ENCODE assay signal across 22 mouse cellular contexts in genomic region chr1:134915421-134915820, GRCm38 (mm10). TPM values are rescaled to one million over a fixed set of nuclear protein-coding genes. Genes with fewer than 3 reads are reported as not detected.
DNase-seq lines count a peak whose midpoint lies in the region; ATAC-seq lines count a peak whose summit lies in the region.
"Had no signal": no experiment of that assay in that cellular context is flagged by ENCODE, and none has a peak within 500 bp of the region (broad histone marks: within the 10 kb centered on the region; RNA-seq: fewer than 3 reads in every experiment).

No protein-coding gene starts in this region.

- no peaks in the 10 kb centered on the region for H3K27me3 ChIP-seq in heart, embryonic 12.5 days (replicated peaks)
- no peaks in the 10 kb centered on the region for H3K27me3 ChIP-seq in heart, embryonic 16.5 days (ENCODE audit: control insufficient read depth, insufficient read depth, low read length)
- H3K27me3 ChIP-seq: CH12.LX; embryonic facial prominence, embryonic 13.5 days; forebrain, embryonic 12.5 days; hindbrain, embryonic 12.5 days; Patski had no signal

- peaks cover 56% of the 10 kb centered on the region for H3K4me1 ChIP-seq in heart, embryonic 12.5 days (replicated peaks)
- peaks cover 32% of the 10 kb centered on the region for H3K4me1 ChIP-seq in heart, embryonic 16.5 days (ENCODE audit: control insufficient read depth, insufficient read depth, low read length)
- H3K4me1 ChIP-seq: forebrain, embryonic 12.5 days; hindbrain, embryonic 12.5 days had no signal

- peak overlapping the region; percentile 20; the same call in 1 of the 2 replicates for H3K9ac ChIP-seq in heart, embryonic 12.5 days
- H3K9ac ChIP-seq in heart, embryonic 16.5 days (ENCODE audit: low read length): no peak overlapping the region
- H3K9ac ChIP-seq: embryonic facial prominence, embryonic 13.5 days; forebrain, embryonic 12.5 days; hindbrain, embryonic 12.5 days had no signal

- no peaks in the 10 kb centered on the region for H3K36me3 ChIP-seq in heart, embryonic 12.5 days
- no peaks in the 10 kb centered on the region for H3K36me3 ChIP-seq in heart, embryonic 16.5 days (ENCODE audit: control insufficient read depth, insufficient read depth)
- H3K36me3 ChIP-seq: embryonic facial prominence, embryonic 13.5 days; forebrain, embryonic 12.5 days; hindbrain, embryonic 12.5 days had no signal

- H3K9me3 ChIP-seq in heart, embryonic 12.5 days (replicated peaks): no peaks in the 10 kb centered on the region
- no peaks in the 10 kb centered on the region for H3K9me3 ChIP-seq in heart, embryonic 16.5 days (replicated peaks; ENCODE audit: control insufficient read depth, low read length)
- H3K9me3 ChIP-seq: embryonic facial prominence, embryonic 13.5 days; forebrain, embryonic 12.5 days; hindbrain, embryonic 12.5 days had no signal

- WGBS in heart, embryonic 12.5 days: 74% methylated on average over 4 of the region's 4 CpGs
- WGBS in heart, embryonic 16.5 days: 77% methylated on average over 4 of the region's 4 CpGs

- peak; percentile 48 for DNase-seq in gastrocnemius, postnatal 25 days
- no peak for DNase-seq in gastrocnemius, postnatal 4 days (ENCODE audit: low spot score in 2 of 2)
- DNase-seq in heart, adult 18-20 months: no peak
- DNase-seq in heart, adult 8-10 months (ENCODE audit: low spot score): no peak
- no peak for DNase-seq in right cerebral cortex, postnatal 36 days (ENCODE audit: low spot score in 2 of 2)
- DNase-seq: adrenal gland, postnatal 14 days; cerebellum, adult 11-12 months; cerebellum, adult 9-11 months; cerebellum, postnatal 36 days; kidney, adult 8-10 months had no signal

- H3K4me2 ChIP-seq in heart, embryonic 12.5 days: no peak overlapping the region
- H3K4me2 ChIP-seq in heart, embryonic 16.5 days (ENCODE audit: low read depth, low read length): no peak overlapping the region
- H3K4me2 ChIP-seq: embryonic facial prominence, embryonic 13.5 days; forebrain, embryonic 12.5 days; hindbrain, embryonic 12.5 days had no signal

- no peak overlapping the region for H3K4me3 ChIP-seq in heart, embryonic 12.5 days
- no peak overlapping the region for H3K4me3 ChIP-seq in heart, embryonic 16.5 days (ENCODE audit: low read length)
- H3K4me3 ChIP-seq: embryonic facial prominence, embryonic 13.5 days; forebrain, embryonic 12.5 days; hindbrain, embryonic 12.5 days had no signal

- H3K27ac ChIP-seq in heart, embryonic 12.5 days (ENCODE audit: poor library complexity, severe bottlenecking): peak overlapping the region; percentile 78
- peak overlapping the region; percentile 84 for H3K27ac ChIP-seq in heart, embryonic 16.5 days (ENCODE audit: low read length)
- H3K27ac ChIP-seq: embryonic facial prominence, embryonic 13.5 days; forebrain, embryonic 12.5 days; hindbrain, embryonic 12.5 days had no signal

- ATAC-seq in heart, embryonic 12.5 days (ENCODE audit: insufficient number of reproducible peaks, low FRiP score): no peak
- ATAC-seq in heart, embryonic 16.5 days (replicated peaks; ENCODE audit: extremely low read depth, insufficient read depth, low FRiP score): no peak
- ATAC-seq: activated CD4-positive, CD25-positive, alpha-beta regulatory T cell, adult 4 months; forebrain, embryonic 16.5 days; hindbrain, embryonic 16.5 days; inflammation-experienced regulatory T-cells, adult 6 months; intestine, postnatal 0 days; Patski had no signal

RNA-seq across cellular contexts. Expression of gene Ppp1r12b, which starts 40.3 kb away (rescaled TPM):
- 100 to 1,000 TPM; 193 to 200 TPM for total RNA-seq in gastrocnemius, postnatal 25 days (2021)
- total RNA-seq in gastrocnemius, postnatal 4 days (2021): 100 to 1,000 TPM; 181 to 205 TPM
- 29.6 and 31.2 TPM in 2 replicates for polyA plus RNA-seq in heart, embryonic 12.5 days (2016; fragmentation: Nextera tagmentation; extraction: Ambion mirVana)
- total RNA-seq in heart, adult 18-20 months (2021): 100 to 1,000 TPM; 158 to 162 TPM
- 24.2 and 30.4 TPM in 2 replicates for polyA plus RNA-seq in heart, embryonic 16.5 days (2015; fragmentation: Nextera tagmentation; extraction: Ambion mirVana)
- total RNA-seq in heart, adult 8-10 months (2022): 100 to 1,000 TPM; 171 to 181 (median 179) TPM

RNA-seq across cellular contexts. Expression of gene Ube2t, which starts 46.9 kb away (rescaled TPM):
- 1 to 10 TPM; 6.5 to 8.7 TPM for total RNA-seq in gastrocnemius, postnatal 25 days (2021)
- total RNA-seq in gastrocnemius, postnatal 4 days (2021): 1 to 10 TPM; 9.2 to 9.5 TPM
- polyA plus RNA-seq in heart, embryonic 12.5 days (2016; fragmentation: Nextera tagmentation; extraction: Ambion mirVana): 46.6 and 48.7 TPM in 2 replicates
- total RNA-seq in heart, adult 18-20 months (2021): 1 to 10 TPM; 6.7 to 8.1 TPM
- 49.7 and 54.6 TPM in 2 replicates for polyA plus RNA-seq in heart, embryonic 16.5 days (2015; fragmentation: Nextera tagmentation; extraction: Ambion mirVana)
- 1 to 10 TPM; 5.3 to 9.7 (median 7.4) TPM for total RNA-seq in heart, adult 8-10 months (2022)
